Mouse (Mus musculus): Measurements from ENCODE around the gene Rhox4e. TPM values are rescaled to one million over a fixed set of nuclear protein-coding genes. Genes with fewer than 3 reads are reported as not detected.
"Not testable (repeated sequence)": the region's sequence is repeated elsewhere in the genome, so short reads cannot be mapped to it uniquely, and the experiment has no call there.

Rhox4e gene
- total RNA-seq (2015; ENCODE audit: low replicate concordance) (not detected in 2 replicates), total RNA-seq (2017; ENCODE audit: low replicate concordance) (not detected in 2 replicates)

- not testable (repeated sequence) for ATAC-seq (replicated peaks; ENCODE audit: low FRiP score, poor library complexity, severe bottlenecking)
Observed at GRCm38 (mm10) chrX:37557112-37557511, at the start of gene Rhox4e. Gene Rhox4e, plus strand, starts transcription at chrX:37557412.

GRCm38 (mm10) chrX:37514059-37514458 lies 43.2 kb upstream of the Rhox4e start, which contains the start of gene Rhox4d:
Gene Rhox4d, plus strand, starts transcription at chrX:37514359.
- not testable (repeated sequence) for ATAC-seq (replicated peaks; ENCODE audit: low FRiP score, poor library complexity, severe bottlenecking)

GRCm38 (mm10) chrX:37530152-37530551 lies 27.1 kb upstream of the Rhox4e start, which contains the start of gene Rhox2e:
Gene Rhox2e, plus strand, starts transcription at chrX:37530452.
- ATAC-seq (replicated peaks; ENCODE audit: low FRiP score, poor library complexity, severe bottlenecking) = not testable (repeated sequence)

GRCm38 (mm10) chrX:37541719-37542118 lies 15.5 kb upstream of the Rhox4e start, which contains the start of gene Rhox3e:
Gene Rhox3e, plus strand, starts transcription at chrX:37542019.
- not testable (repeated sequence) for ATAC-seq (replicated peaks; ENCODE audit: low FRiP score, poor library complexity, severe bottlenecking)

- ATAC-seq (replicated peaks; ENCODE audit: low FRiP score, poor library complexity, severe bottlenecking) = not testable (repeated sequence)
Observed at GRCm38 (mm10) chrX:37571105-37571504, 13.9 kb downstream of the Rhox4e start, which contains the start of gene Rhox2f. Gene Rhox2f, plus strand, starts transcription at chrX:37571405.

- ATAC-seq (replicated peaks; ENCODE audit: low FRiP score, poor library complexity, severe bottlenecking) = not testable (repeated sequence)
Observed at GRCm38 (mm10) chrX:37572638-37573037, 15.4 kb downstream of the Rhox4e start.

- not testable (repeated sequence) for ATAC-seq (replicated peaks; ENCODE audit: low FRiP score, poor library complexity, severe bottlenecking)
Observed at GRCm38 (mm10) chrX:37580692-37581091, 23.5 kb downstream of the Rhox4e start, which contains the start of gene Rhox3f. Gene Rhox3f, plus strand, starts transcription at chrX:37580992.

GRCm38 (mm10) chrX:37607604-37608003 lies 50.4 kb downstream of the Rhox4e start, which contains the start of gene Rhox4f:
Gene Rhox4f, minus strand, starts transcription at chrX:37607704.
- not testable (repeated sequence) for ATAC-seq (replicated peaks; ENCODE audit: low FRiP score, poor library complexity, severe bottlenecking)

Other genes starting within 250 kb of the Rhox4e start
- not detected in 2 replicates for gene Rhox3a2, start 177.4 kb upstream of the Rhox4e start, total RNA-seq (2015; ENCODE audit: low replicate concordance)
- gene Rhox3a2, start 177.4 kb upstream of the Rhox4e start, total RNA-seq (2017; ENCODE audit: low replicate concordance) = not detected in 2 replicates
- not detected in 2 replicates for gene Rhox4a2, start 166.6 kb upstream of the Rhox4e start, total RNA-seq (2015; ENCODE audit: low replicate concordance)
- gene Rhox4a2, start 166.6 kb upstream of the Rhox4e start, total RNA-seq (2017; ENCODE audit: low replicate concordance) = not detected in 2 replicates
- gene Rhox2b, start 145.3 kb upstream of the Rhox4e start, total RNA-seq (2015; ENCODE audit: low replicate concordance) = not detected in 2 replicates
- gene Rhox2b, start 145.3 kb upstream of the Rhox4e start, total RNA-seq (2017; ENCODE audit: low replicate concordance) = not detected in 2 replicates
- not detected in 2 replicates for gene Rhox4b, start 124.9 kb upstream of the Rhox4e start, total RNA-seq (2015; ENCODE audit: low replicate concordance)
- gene Rhox4b, start 124.9 kb upstream of the Rhox4e start, total RNA-seq (2017; ENCODE audit: low replicate concordance) = not detected in 2 replicates
- not detected in 2 replicates for gene Rhox2c, start 103.7 kb upstream of the Rhox4e start, total RNA-seq (2015; ENCODE audit: low replicate concordance)
- not detected in 2 replicates for gene Rhox2c, start 103.7 kb upstream of the Rhox4e start, total RNA-seq (2017; ENCODE audit: low replicate concordance)
- not detected in 2 replicates for gene Rhox3c, start 98.8 kb upstream of the Rhox4e start, total RNA-seq (2015; ENCODE audit: low replicate concordance)
- not detected in 2 replicates for gene Rhox3c, start 98.8 kb upstream of the Rhox4e start, total RNA-seq (2017; ENCODE audit: low replicate concordance)
- gene Rhox4c, start 77.1 kb upstream of the Rhox4e start, total RNA-seq (2015; ENCODE audit: low replicate concordance) = not detected in 2 replicates
- not detected in 2 replicates for gene Rhox4c, start 77.1 kb upstream of the Rhox4e start, total RNA-seq (2017; ENCODE audit: low replicate concordance)
- not detected in 2 replicates for gene Rhox2d, start 64.0 kb upstream of the Rhox4e start, total RNA-seq (2015; ENCODE audit: low replicate concordance)
- gene Rhox2d, start 64.0 kb upstream of the Rhox4e start, total RNA-seq (2017; ENCODE audit: low replicate concordance) = not detected in 2 replicates
- not detected in 2 replicates for gene Rhox4d, start 43.1 kb upstream of the Rhox4e start, total RNA-seq (2015; ENCODE audit: low replicate concordance)
- not detected in 2 replicates for gene Rhox4d, start 43.1 kb upstream of the Rhox4e start, total RNA-seq (2017; ENCODE audit: low replicate concordance)
- not detected in 2 replicates for gene Rhox2e, start 27.0 kb upstream of the Rhox4e start, total RNA-seq (2015; ENCODE audit: low replicate concordance)
- gene Rhox2e, start 27.0 kb upstream of the Rhox4e start, total RNA-seq (2017; ENCODE audit: low replicate concordance) = not detected in 2 replicates
- gene Rhox3e, start 15.4 kb upstream of the Rhox4e start, total RNA-seq (2015; ENCODE audit: low replicate concordance) = not detected in 2 replicates
- gene Rhox3e, start 15.4 kb upstream of the Rhox4e start, total RNA-seq (2017; ENCODE audit: low replicate concordance) = not detected in 2 replicates
- not detected in 2 replicates for gene Rhox2f, start 14.0 kb downstream of the Rhox4e start, total RNA-seq (2015; ENCODE audit: low replicate concordance)
- gene Rhox2f, start 14.0 kb downstream of the Rhox4e start, total RNA-seq (2017; ENCODE audit: low replicate concordance) = not detected in 2 replicates
- gene Rhox3f, start 23.6 kb downstream of the Rhox4e start, total RNA-seq (2015; ENCODE audit: low replicate concordance) = not detected in 2 replicates
- not detected in 2 replicates for gene Rhox3f, start 23.6 kb downstream of the Rhox4e start, total RNA-seq (2017; ENCODE audit: low replicate concordance)
- not detected in 2 replicates for gene Rhox4f, start 50.3 kb downstream of the Rhox4e start, total RNA-seq (2015; ENCODE audit: low replicate concordance)
- not detected in 2 replicates for gene Rhox4f, start 50.3 kb downstream of the Rhox4e start, total RNA-seq (2017; ENCODE audit: low replicate concordance)
- not detected in 2 replicates for gene Rhox3g, start 71.2 kb downstream of the Rhox4e start, total RNA-seq (2015; ENCODE audit: low replicate concordance)
- gene Rhox3g, start 71.2 kb downstream of the Rhox4e start, total RNA-seq (2017; ENCODE audit: low replicate concordance) = not detected in 2 replicates
- gene Rhox2g, start 86.1 kb downstream of the Rhox4e start, total RNA-seq (2015; ENCODE audit: low replicate concordance) = not detected in 2 replicates
- gene Rhox2g, start 86.1 kb downstream of the Rhox4e start, total RNA-seq (2017; ENCODE audit: low replicate concordance) = not detected in 2 replicates
- not detected in 2 replicates for gene Rhox4g, start 93.9 kb downstream of the Rhox4e start, total RNA-seq (2015; ENCODE audit: low replicate concordance)
- gene Rhox4g, start 93.9 kb downstream of the Rhox4e start, total RNA-seq (2017; ENCODE audit: low replicate concordance) = not detected in 2 replicates
- gene Rhox3h, start 111.4 kb downstream of the Rhox4e start, total RNA-seq (2015; ENCODE audit: low replicate concordance) = not detected in 2 replicates
- gene Rhox3h, start 111.4 kb downstream of the Rhox4e start, total RNA-seq (2017; ENCODE audit: low replicate concordance) = not detected in 2 replicates
- not detected in 2 replicates for gene Rhox2h, start 115.9 kb downstream of the Rhox4e start, total RNA-seq (2015; ENCODE audit: low replicate concordance)
- not detected in 2 replicates for gene Rhox2h, start 115.9 kb downstream of the Rhox4e start, total RNA-seq (2017; ENCODE audit: low replicate concordance)
- gene Rhox5, start 247.4 kb downstream of the Rhox4e start, total RNA-seq (2015; ENCODE audit: low replicate concordance) = not detected in 2 replicates
- not detected in 2 replicates for gene Rhox5, start 247.4 kb downstream of the Rhox4e start, total RNA-seq (2017; ENCODE audit: low replicate concordance)